Mouse (Mus musculus): ENCODE results near the gene Camk2d. TPM values are rescaled to one million over a fixed set of nuclear protein-coding genes. Genes with fewer than 3 reads are reported as not detected.

The Camk2d gene
- polyA plus RNA-seq, 1 experiment: 66.4 TPM

DNA sequence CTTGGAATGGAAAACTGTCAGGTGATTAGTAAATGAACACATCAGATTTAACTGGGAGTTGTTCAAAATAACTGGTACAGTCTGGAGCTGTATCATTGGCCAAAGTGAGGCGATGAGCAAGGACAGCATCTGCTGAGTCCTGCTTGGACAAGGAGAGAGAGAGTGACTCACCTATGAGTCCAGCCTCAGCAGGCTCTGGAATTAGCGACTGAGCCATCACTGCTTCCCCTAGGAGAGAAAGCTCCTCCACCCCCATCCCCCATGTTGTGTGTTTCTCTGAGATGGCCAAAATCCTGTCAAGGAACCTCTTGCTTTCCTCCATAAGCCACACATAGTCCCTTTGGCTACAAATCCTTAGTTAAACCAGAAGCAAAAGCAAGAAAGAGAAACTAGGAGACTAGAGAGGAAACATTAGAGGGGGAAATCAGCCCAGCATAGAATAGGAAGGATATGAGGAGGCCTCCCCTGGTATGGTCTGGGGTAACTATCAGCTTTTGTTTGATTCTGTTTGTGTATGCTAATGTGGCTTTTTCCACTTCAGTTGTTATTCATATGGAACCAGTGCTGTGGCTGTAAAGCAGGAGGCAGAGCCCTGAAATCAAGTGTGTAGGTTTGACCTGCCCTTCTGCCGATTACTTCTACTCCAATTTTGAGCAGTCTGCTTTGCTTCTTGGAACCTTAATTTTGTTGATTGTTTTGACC lies 148.5 kb downstream of the Camk2d start:
- TF ChIP-seq POLR2A (IDR thresholded peaks at IDR 0.05; ENCODE audit: extremely low read depth, insufficient read depth, low read length) (no peak), CTCF (IDR thresholded peaks at IDR 0.05; ENCODE audit: extremely low read depth, insufficient read depth, low read length) (no peak)
- Histone ChIP-seq H3K27ac (ENCODE audit: insufficient read depth, low read length) (no peak overlapping the region), H3K4me3 (ENCODE audit: insufficient read depth, low read length) (no peak overlapping the region), H3K4me1 (ENCODE audit: control insufficient read depth, insufficient read depth, low read length) (no peaks in the 10 kb centered on the region)

DNA sequence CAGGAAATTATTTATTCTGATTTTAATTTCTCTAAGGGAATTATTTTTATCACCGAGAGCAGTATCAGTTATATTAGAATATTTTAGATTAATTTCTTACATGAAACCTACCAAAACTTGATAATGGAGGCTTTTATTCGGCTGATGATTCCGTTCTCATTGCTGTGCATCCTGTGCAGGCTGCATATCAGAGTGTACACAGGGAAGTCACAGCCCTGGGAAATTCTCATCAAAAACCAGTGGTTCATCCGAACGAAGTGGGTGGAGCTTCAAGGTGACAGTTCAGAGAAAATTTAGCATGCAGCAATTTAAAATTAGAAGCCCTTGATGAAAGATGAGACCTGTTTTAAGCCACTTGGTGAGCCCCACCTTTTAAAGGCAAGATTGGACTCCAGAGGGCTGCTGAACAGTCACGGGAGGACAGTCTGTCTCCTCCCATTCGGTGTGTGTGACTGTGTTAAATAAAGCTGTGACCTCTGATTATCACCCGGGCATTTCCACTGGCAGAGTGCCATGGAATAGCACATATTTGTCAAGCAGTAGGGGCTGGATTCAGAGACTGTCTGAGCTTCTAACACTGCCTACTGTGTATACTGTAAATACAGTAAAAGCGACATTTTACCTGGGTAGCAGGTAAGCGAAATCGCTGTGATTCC lies 150.2 kb downstream of the Camk2d start:
- no peak overlapping the region for H3K27ac ChIP-seq (ENCODE audit: insufficient read depth, low read length)
- H3K4me3 ChIP-seq (ENCODE audit: insufficient read depth, low read length): no peak overlapping the region
- H3K4me1 ChIP-seq (ENCODE audit: control insufficient read depth, insufficient read depth, low read length): no peaks in the 10 kb centered on the region
- TF ChIP-seq POLR2A (IDR thresholded peaks at IDR 0.05; ENCODE audit: extremely low read depth, insufficient read depth, low read length) (no peak), CTCF (IDR thresholded peaks at IDR 0.05; ENCODE audit: extremely low read depth, insufficient read depth, low read length) (no peak)

DNA sequence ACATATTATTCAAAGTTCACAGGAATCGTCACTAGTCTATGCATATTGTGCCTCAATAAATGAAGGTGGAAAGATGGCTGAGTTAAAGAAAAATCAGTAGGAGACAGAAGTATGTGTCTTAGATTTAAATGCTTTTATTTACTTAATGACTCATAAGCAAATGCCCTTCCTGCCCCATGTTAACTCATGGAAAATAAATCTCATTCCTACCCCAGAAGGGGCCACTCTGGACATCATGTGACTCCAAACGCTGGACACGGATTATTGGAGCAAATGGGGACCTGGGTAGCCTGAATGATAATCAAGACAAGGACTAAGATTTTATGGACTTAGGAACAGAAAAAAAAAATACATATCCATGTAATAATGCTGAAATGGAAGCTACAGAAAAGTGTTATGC lies 151.5 kb downstream of the Camk2d start:
- TF ChIP-seq CTCF (IDR thresholded peaks at IDR 0.05; ENCODE audit: extremely low read depth, insufficient read depth, low read length) (no peak), POLR2A (IDR thresholded peaks at IDR 0.05; ENCODE audit: extremely low read depth, insufficient read depth, low read length) (no peak)
- Histone ChIP-seq H3K4me1 (ENCODE audit: control insufficient read depth, insufficient read depth, low read length) (no peaks in the 10 kb centered on the region), H3K27ac (ENCODE audit: insufficient read depth, low read length) (no peak overlapping the region), H3K4me3 (ENCODE audit: insufficient read depth, low read length) (no peak overlapping the region)

DNA sequence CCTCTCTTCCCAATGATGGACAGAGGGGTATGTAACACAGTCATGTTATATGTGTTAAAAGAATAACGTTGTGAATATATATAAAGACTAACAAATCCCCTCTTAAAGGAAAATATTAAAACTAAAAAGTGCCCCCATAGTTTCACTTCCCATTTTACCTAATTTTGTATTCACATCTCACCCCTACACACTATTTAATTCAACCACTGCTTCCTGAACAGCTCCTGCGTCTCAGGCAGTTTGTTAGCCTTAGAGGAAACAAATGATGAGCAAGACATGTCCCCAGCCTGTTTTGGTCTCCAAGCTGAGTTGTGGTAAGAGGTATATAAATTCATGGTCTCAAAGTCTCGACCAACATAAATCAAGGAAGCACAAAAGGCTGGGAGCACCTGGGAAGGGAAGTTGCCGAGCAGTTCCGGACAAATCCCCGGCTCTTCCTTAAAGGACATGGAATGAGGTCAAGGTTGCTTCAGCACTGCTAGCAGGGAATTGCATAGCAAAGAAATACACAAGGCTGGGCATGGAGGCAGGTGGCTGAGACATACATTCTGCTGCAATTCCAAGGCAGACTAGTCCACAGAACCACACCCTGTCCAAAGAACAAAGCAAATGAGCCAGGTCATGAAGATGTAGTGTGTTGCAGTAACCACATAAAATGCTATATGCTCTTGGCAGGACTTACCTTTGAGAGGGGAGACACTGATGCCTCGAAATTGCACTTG lies 155.4 kb downstream of the Camk2d start:
- Histone ChIP-seq H3K4me1 (ENCODE audit: control insufficient read depth, insufficient read depth, low read length) (no peaks in the 10 kb centered on the region), H3K27ac (ENCODE audit: insufficient read depth, low read length) (no peak overlapping the region), H3K4me3 (ENCODE audit: insufficient read depth, low read length) (no peak overlapping the region)
- TF ChIP-seq CTCF (IDR thresholded peaks at IDR 0.05; ENCODE audit: extremely low read depth, insufficient read depth, low read length): no peak
- TF ChIP-seq POLR2A (IDR thresholded peaks at IDR 0.05; ENCODE audit: extremely low read depth, insufficient read depth, low read length): no peak

DNA sequence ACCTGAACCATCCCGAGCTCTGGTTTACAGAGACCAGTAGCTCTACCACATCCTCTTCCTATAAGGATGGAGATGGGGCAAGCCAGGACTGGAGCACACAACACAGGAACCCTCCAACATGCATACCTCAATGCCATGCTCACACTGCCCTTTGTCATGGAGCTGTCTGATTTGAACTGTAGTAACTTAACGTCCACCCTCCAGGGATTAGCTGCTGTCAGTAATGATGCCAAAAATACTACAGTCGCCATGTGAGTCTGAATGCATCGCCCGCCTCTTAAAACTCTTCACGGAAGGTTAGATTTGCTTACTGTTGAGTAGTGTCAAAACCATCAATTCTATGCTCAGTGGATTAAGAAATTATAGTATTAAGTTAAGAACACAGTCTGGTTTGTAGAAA lies 156.9 kb downstream of the Camk2d start:
- TF ChIP-seq POLR2A (IDR thresholded peaks at IDR 0.05; ENCODE audit: extremely low read depth, insufficient read depth, low read length): no peak
- no peak for TF ChIP-seq CTCF (IDR thresholded peaks at IDR 0.05; ENCODE audit: extremely low read depth, insufficient read depth, low read length)
- Histone ChIP-seq H3K4me3 (ENCODE audit: insufficient read depth, low read length) (no peak overlapping the region), H3K27ac (ENCODE audit: insufficient read depth, low read length) (no peak overlapping the region), H3K4me1 (ENCODE audit: control insufficient read depth, insufficient read depth, low read length) (no peaks in the 10 kb centered on the region)

DNA sequence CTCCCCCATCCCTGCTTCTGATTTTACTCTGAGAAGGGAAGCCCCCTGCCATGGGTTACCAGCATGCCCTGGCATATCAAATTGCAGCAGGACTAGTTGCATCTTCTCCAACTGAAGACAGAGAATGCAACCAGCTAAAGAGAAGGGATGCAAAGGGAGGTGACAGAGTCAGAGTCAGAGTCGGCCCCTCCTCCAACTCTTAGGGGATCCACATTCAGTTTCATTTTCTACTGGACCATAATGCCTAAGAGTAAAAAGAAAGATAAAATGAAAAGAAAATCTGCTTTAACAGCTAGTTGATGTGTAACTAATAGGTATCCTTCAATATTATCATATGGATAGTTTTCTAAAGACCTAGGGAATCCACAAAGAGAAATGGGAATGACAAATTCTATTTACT lies 162.3 kb downstream of the Camk2d start:
- no peak for TF ChIP-seq POLR2A (IDR thresholded peaks at IDR 0.05; ENCODE audit: extremely low read depth, insufficient read depth, low read length)
- TF ChIP-seq CTCF (IDR thresholded peaks at IDR 0.05; ENCODE audit: extremely low read depth, insufficient read depth, low read length): no peak
- Histone ChIP-seq H3K4me1 (ENCODE audit: control insufficient read depth, insufficient read depth, low read length) (no peaks in the 10 kb centered on the region), H3K27ac (ENCODE audit: insufficient read depth, low read length) (no peak overlapping the region), H3K4me3 (ENCODE audit: insufficient read depth, low read length) (no peak overlapping the region)

DNA sequence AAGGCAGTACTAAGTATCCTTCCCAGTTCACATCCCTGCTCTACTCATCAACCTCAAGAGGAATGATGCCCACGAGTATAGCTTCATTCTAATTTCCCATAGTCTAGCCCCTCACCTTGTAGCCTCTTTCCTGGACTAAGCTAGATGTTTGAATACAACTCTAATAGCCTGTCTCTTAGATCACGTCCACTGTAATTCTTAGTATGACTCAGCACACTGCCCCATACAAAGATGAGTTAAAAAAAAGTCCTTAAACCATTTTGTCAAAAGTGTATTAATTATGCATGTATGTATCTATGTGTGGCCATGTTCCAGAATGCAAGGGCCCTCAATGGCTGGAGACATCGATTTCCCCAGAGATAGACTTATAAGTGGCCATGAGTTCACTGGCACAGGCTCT lies 164.5 kb downstream of the Camk2d start:
- TF ChIP-seq CTCF (IDR thresholded peaks at IDR 0.05; ENCODE audit: extremely low read depth, insufficient read depth, low read length): no peak
- TF ChIP-seq POLR2A (IDR thresholded peaks at IDR 0.05; ENCODE audit: extremely low read depth, insufficient read depth, low read length): no peak
- H3K4me1 ChIP-seq (ENCODE audit: control insufficient read depth, insufficient read depth, low read length): no peaks in the 10 kb centered on the region

DNA sequence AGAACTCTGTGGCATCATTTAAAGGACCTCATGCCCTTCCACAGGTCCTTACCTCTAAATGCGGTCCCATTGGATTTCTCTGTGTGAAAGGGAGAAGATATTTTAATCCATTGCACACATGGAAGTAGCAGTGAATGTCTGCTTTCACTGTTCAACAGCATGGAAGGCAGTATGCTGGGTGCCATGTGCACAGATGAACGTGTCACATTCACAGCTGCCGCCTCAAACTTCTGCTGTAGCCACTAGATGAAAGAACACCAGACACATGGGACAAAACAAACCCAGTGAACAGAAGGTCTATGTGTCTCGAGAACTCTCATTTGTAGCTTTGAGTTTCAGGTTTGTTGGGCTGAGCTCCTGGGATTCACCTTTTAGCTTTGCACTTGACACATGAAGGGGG lies 168.6 kb downstream of the Camk2d start:
- no peak for TF ChIP-seq CTCF (IDR thresholded peaks at IDR 0.05; ENCODE audit: extremely low read depth, insufficient read depth, low read length)
- TF ChIP-seq POLR2A (IDR thresholded peaks at IDR 0.05; ENCODE audit: extremely low read depth, insufficient read depth, low read length): no peak
- no peak overlapping the region for H3K4me3 ChIP-seq (ENCODE audit: insufficient read depth, low read length)
- no peaks in the 10 kb centered on the region for H3K4me1 ChIP-seq (ENCODE audit: control insufficient read depth, insufficient read depth, low read length)
- no peak overlapping the region for H3K27ac ChIP-seq (ENCODE audit: insufficient read depth, low read length)

More for the DNA sequence above, 164.5 kb downstream of the Camk2d start:
- Histone ChIP-seq H3K4me3 (ENCODE audit: insufficient read depth, low read length) (no peak overlapping the region), H3K27ac (ENCODE audit: insufficient read depth, low read length) (no peak overlapping the region)

DNA sequence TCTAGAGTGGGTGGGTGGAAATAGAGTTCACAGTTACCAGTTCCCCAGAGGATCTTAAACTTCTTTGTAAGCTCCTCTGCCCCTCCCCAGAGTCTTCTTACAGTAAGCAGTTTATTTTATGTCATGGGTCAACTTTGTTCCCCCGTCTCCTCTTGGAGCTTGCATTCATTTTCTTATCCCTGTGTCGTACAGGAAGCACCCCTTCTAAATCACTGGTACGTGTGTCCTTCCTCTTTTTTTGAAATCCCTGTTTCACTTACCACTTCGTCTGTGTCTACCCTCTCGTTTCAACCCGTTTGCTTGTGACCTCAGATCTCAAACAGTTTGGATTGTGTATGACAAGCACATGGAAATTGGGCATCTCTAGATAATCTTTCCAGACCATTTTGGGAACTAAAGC lies 174.0 kb downstream of the Camk2d start:
- H3K4me3 ChIP-seq (ENCODE audit: insufficient read depth, low read length): no peak overlapping the region
- no peak for TF ChIP-seq POLR2A (IDR thresholded peaks at IDR 0.05; ENCODE audit: extremely low read depth, insufficient read depth, low read length)
- no peak for TF ChIP-seq CTCF (IDR thresholded peaks at IDR 0.05; ENCODE audit: extremely low read depth, insufficient read depth, low read length)
- no peaks in the 10 kb centered on the region for H3K4me1 ChIP-seq (ENCODE audit: control insufficient read depth, insufficient read depth, low read length)
- no peak overlapping the region for H3K27ac ChIP-seq (ENCODE audit: insufficient read depth, low read length)

Data from cortical plate, adult 2 months (tissue).